Mouse (Mus musculus) hindbrain, postnatal 0 days (tissue): ENCODE data around the gene Olfr453. TPM values are rescaled to one million over a fixed set of nuclear protein-coding genes. Genes with fewer than 3 reads are reported as not detected.
A peak's percentile ranks its signal among the peaks of the same experiment; 100 is the strongest.

Experiments used
- ATAC-seq: fragments of 200-750 bp; cut with Nextera tagmentation; 2 replicates; pipeline ENCODE4 v1.8.0; 2017; ENCODE audit warnings: mild to moderate bottlenecking, moderate TSS enrichment, moderate library complexity
- DNase-seq: peaks from one replicate; pipeline ENCODE4 v3.0.0-alpha.2; 2015; ENCODE audit warnings: low spot score
- H3K27ac ChIP-seq: fragments of 300-500 bp; sonication (generic); 2 replicates; pipeline ENCODE4 v1.5.1; 2014; ENCODE audit warnings: mild to moderate bottlenecking
- H3K27me3 ChIP-seq: fragments of 300-500 bp; sonication (generic); 2 replicates; pipeline ENCODE4 v1.6.1; 2014; ENCODE audit warnings: low read length, mixed read lengths; ENCODE audit not compliant: insufficient read depth
- H3K36me3 ChIP-seq: fragments of 300-500 bp; sonication (generic); 2 replicates; pipeline ENCODE4 v1.6.1; 2014; ENCODE audit warnings: low read length, mixed read lengths; ENCODE audit not compliant: insufficient read depth
- H3K4me1 ChIP-seq: fragments of 300-500 bp; sonication (generic); 2 replicates; pipeline ENCODE4 v1.6.1; 2014; ENCODE audit warnings: antibody characterized with exemption, low read length, mixed read lengths; ENCODE audit not compliant: insufficient read depth
- H3K4me2 ChIP-seq: fragments of 300-500 bp; sonication (generic); 2 replicates; pipeline ENCODE4 v1.6.1; 2014; ENCODE audit warnings: low read depth, mild to moderate bottlenecking, low read length, moderate library complexity, mixed read lengths
- H3K4me3 ChIP-seq: fragments of 300-500 bp; sonication (generic); 2 replicates; pipeline ENCODE4 v1.5.1; 2014; ENCODE audit warnings: low read length
- H3K9ac ChIP-seq: fragments of 300-500 bp; sonication (generic); replicated peaks from 2 replicates; pipeline ENCODE4 v1.6.1; 2014; ENCODE audit warnings: mild to moderate bottlenecking, low read length, moderate library complexity, mixed read lengths
- H3K9me3 ChIP-seq: fragments of 300-500 bp; sonication (generic); 2 replicates; pipeline ENCODE4 v1.6.1; 2016; ENCODE audit warnings: low read length, mixed read lengths
- CTCF ChIP-seq: IDR thresholded peaks from 2 replicates; pipeline ENCODE4 v1.5.1; 2016; ENCODE audit warnings: antibody characterized with exemption, control low read depth, low read depth
- WGBS: fragments of 180-500 bp; shearing (Covaris S2); extraction: QIAGEN DNeasy Blood & Tissue Kit; methylation state at CpG from one replicate; pipeline ENCODE4 v1.1.7; 2014; 5-methylcytosine and 5-hydroxymethylcytosine counted together
- polyA plus RNA-seq: library from polyadenylated mRNA; unstranded; fragments of >200 nt; fragmentation: Nextera tagmentation; extraction: Ambion mirVana; gene quantifications from 2 replicates; pipeline ENCODE4 v1.2.1, GENCODE M21; 2015
- total RNA-seq: library from RNA; depleted of rRNA; stranded (reverse); fragments of >200 nt; gene quantifications from 2 replicates; pipeline ENCODE4 v1.2.3, GENCODE M21; 2014; rRNA removed

Olfr453 gene
- total RNA-seq, result not detected in 2 replicates
- polyA plus RNA-seq, result not detected in 2 replicates

GRCm38 (mm10) chr6:42739071-42739470 lies at the start of gene Olfr453:
Gene Olfr453, plus strand, starts transcription at chr6:42739371.
- no peak within 1 kb of the TSS for H3K9ac ChIP-seq
- no peaks in the 10 kb centered on the region for H3K36me3 ChIP-seq
- H3K27me3 ChIP-seq, result no peaks in the 10 kb centered on the region
- no peaks in the 10 kb centered on the region for H3K4me1 ChIP-seq
- no peak within 1 kb of the TSS for H3K4me2 ChIP-seq
- H3K4me3 ChIP-seq, result no peak within 1 kb of the TSS
- DNase-seq, result no peak
- 89% methylated on average over 1 of the region's 1 CpGs for WGBS
- no peaks in the 10 kb centered on the region; the same call in 1 of the 2 replicates for H3K9me3 ChIP-seq
- H3K27ac ChIP-seq, result no peak within 1 kb of the TSS
- no peak for ATAC-seq
- TF ChIP-seq CTCF, result no peak

- no peaks in the 10 kb centered on the region for H3K9me3 ChIP-seq
These were observed 49.4 kb upstream of the Olfr453 start for GRCm38 (mm10) chr6:42689761-42690160.

DNA sequence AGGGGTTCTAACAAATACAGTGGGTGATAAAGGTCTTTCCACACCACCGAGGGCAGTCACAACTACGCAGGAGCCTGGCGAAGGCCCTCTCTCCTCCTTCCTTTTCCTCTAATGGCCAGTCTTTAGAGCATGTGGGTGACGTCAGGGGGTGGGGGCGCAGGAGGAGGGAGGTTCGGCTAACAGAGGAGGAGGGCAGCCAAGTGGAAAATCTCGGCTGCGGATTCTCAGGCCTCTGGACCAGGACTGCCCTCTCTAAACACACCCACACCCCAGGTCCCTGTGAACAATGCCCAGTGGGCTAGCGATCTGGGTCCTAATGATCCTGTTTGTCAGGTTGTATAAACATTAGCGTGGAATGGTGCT lies 47.0 kb upstream of the Olfr453 start:
- TF ChIP-seq CTCF, result no peak
- H3K4me1 ChIP-seq, result no peaks in the 10 kb centered on the region
- peak; percentile 93 for ATAC-seq
- DNase-seq, result peak; percentile 90
- H3K9ac ChIP-seq, result peak overlapping the region; percentile 90
- H3K4me2 ChIP-seq, result peak overlapping the region; percentile 70
- peaks cover 7% of the 10 kb centered on the region; the same call in 1 of the 2 replicates for H3K36me3 ChIP-seq
- H3K27ac ChIP-seq, result peak overlapping the region; percentile 98
- no peaks in the 10 kb centered on the region for H3K27me3 ChIP-seq
- peak overlapping the region; percentile 82 for H3K4me3 ChIP-seq
- no peaks in the 10 kb centered on the region for H3K9me3 ChIP-seq
- 0% methylated on average over 10 of the region's 10 CpGs for WGBS

More at GRCm38 (mm10) chr6:42689761-42690160, 49.4 kb upstream of the Olfr453 start:
- H3K27me3 ChIP-seq, result no peaks in the 10 kb centered on the region
- no peak overlapping the region for H3K9ac ChIP-seq
- peaks cover 20% of the 10 kb centered on the region for H3K36me3 ChIP-seq
- DNase-seq (no peak), ATAC-seq (no peak)
- TF ChIP-seq CTCF, result no peak
- H3K4me2 ChIP-seq, result no peak overlapping the region
- no peak overlapping the region for H3K4me3 ChIP-seq
- H3K4me1 ChIP-seq, result no peaks in the 10 kb centered on the region
- H3K27ac ChIP-seq, result no peak overlapping the region

DNA sequence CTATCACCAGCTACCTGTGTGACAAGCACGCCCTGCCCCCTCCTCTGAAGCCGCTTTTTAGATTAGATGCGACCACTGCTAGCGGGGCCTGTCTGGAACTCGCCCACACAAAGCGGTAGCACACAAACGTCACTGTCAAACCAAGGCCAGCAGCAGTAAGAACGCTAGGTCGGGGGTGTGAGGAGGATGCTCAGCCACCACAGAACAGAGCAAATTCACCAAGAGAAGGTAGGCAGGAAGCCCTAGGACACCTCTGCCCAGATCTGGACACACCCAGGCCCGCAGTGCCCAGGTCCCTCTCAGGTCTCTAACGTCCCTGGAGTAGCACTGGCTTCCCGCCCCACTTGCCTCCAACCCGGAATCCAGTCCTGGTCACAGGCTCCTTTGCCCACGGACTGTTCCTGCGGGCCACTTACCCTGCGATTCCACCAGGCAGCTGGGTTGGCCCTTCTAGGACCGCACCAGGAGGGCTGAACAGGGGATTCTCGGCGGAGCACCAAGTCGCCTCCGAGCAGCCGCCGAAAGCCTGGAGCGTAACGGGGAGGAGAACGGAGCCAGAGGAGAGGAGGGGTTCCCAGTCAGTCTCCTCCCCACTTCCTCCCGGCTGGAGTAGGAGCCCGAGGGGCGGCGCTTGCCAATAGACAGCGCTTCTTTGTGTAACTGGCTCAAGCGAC lies 46.5 kb upstream of the Olfr453 start:
- Histone ChIP-seq H3K4me1 (no peaks in the 10 kb centered on the region), H3K4me2 (peak overlapping the region; percentile 70), H3K4me3 (peak overlapping the region; percentile 82), H3K9ac (peak overlapping the region; percentile 90), H3K27ac (peak overlapping the region; percentile 98), H3K36me3 (peaks cover 7% of the 10 kb centered on the region; the same call in 1 of the 2 replicates), H3K9me3 (no peaks in the 10 kb centered on the region), H3K27me3 (no peaks in the 10 kb centered on the region)
- under 1% methylated on average over 32 of the region's 32 CpGs for WGBS
- no peak for TF ChIP-seq CTCF
- peak; percentile 93 for DNase-seq
- ATAC-seq, result peak; percentile 92

GRCm38 (mm10) chr6:42709291-42710211 lies 29.6 kb upstream of the Olfr453 start, which contains the start of gene Tcaf1:
Gene Tcaf1, minus strand, starts transcription at chr6:42710088.
- TF ChIP-seq CTCF, result no peak
- ATAC-seq, result peak; percentile 100
- peak within 1 kb of the TSS; percentile 82 for H3K4me3 ChIP-seq

DNA sequence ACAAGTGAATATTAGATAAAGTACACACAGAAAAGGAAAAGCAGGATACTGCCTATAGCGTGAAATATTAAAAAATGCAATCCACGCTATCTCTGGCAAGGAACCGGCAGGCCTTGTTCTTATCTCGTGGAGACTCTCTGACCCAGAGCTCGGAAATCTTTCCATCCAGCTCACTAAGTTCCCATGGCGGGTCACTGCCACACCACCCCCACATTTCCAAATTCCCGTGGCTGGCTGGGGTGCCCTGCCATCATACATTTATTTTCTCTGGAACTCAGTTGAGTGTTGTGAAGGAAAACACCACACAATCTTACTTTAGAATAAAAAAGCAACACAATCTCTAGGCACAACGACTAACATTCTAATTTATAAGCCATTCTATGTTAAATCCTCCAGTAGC lies 24.5 kb upstream of the Olfr453 start:
- H3K9me3 ChIP-seq, result no peaks in the 10 kb centered on the region
- H3K27ac ChIP-seq, result no peak overlapping the region
- DNase-seq, result no peak
- no peaks in the 10 kb centered on the region for H3K36me3 ChIP-seq
- H3K4me2 ChIP-seq, result no peak overlapping the region
- no peak overlapping the region for H3K9ac ChIP-seq
- TF ChIP-seq CTCF, result no peak
- H3K4me3 ChIP-seq, result no peak overlapping the region
- no peaks in the 10 kb centered on the region for H3K4me1 ChIP-seq
- 69% methylated on average over 8 of the region's 8 CpGs for WGBS
- no peak for ATAC-seq
- no peaks in the 10 kb centered on the region for H3K27me3 ChIP-seq

More at GRCm38 (mm10) chr6:42709291-42710211, 29.6 kb upstream of the Olfr453 start, which contains the start of gene Tcaf1:
- H3K27me3 ChIP-seq, result no peaks in the 10 kb centered on the region
- H3K4me1 ChIP-seq, result peaks cover 15% of the 10 kb centered on the region
- no peaks in the 10 kb centered on the region for H3K9me3 ChIP-seq
- H3K36me3 ChIP-seq, result no peaks in the 10 kb centered on the region
- peak within 1 kb of the TSS; percentile 97 for H3K27ac ChIP-seq
- 2% methylated on average over 26 of the region's 28 CpGs for WGBS
- H3K9ac ChIP-seq, result peak within 1 kb of the TSS; percentile 92
- H3K4me2 ChIP-seq, result peak within 1 kb of the TSS; percentile 84
- peak; percentile 93 for DNase-seq
